Mouse (Mus musculus): Measurements from ENCODE around the gene Srbd1.

Gene Srbd1

GRCm38 (mm10) chr17:86032113-86032714, 112.8 kb downstream of the Srbd1 start:
- no peak for DNase-seq

- no peak for DNase-seq
These were observed 115.0 kb downstream of the Srbd1 start for GRCm38 (mm10) chr17:86030016-86030415.

- DNase-seq, result no peak
These were observed 115.8 kb downstream of the Srbd1 start for GRCm38 (mm10) chr17:86029175-86029574.

- DNase-seq, result no peak
These were observed 117.3 kb downstream of the Srbd1 start for GRCm38 (mm10) chr17:86027577-86028199.

- no peak for DNase-seq
These were observed 120.4 kb downstream of the Srbd1 start for GRCm38 (mm10) chr17:86024589-86024988.

GRCm38 (mm10) chr17:86022366-86022765, 122.6 kb downstream of the Srbd1 start:
- no peak for DNase-seq

- DNase-seq, result no peak
These were observed 123.2 kb downstream of the Srbd1 start for GRCm38 (mm10) chr17:86021815-86022214.

GRCm38 (mm10) chr17:86021231-86021630, 123.7 kb downstream of the Srbd1 start:
- no peak for DNase-seq

GRCm38 (mm10) chr17:86019793-86020192, 125.2 kb downstream of the Srbd1 start:
- no peak for DNase-seq

- DNase-seq, result no peak
These were observed 130.7 kb downstream of the Srbd1 start for GRCm38 (mm10) chr17:86014246-86014645.

- no peak for DNase-seq
These were observed 132.4 kb downstream of the Srbd1 start for GRCm38 (mm10) chr17:86012576-86012975.

GRCm38 (mm10) chr17:86011849-86012248, 133.1 kb downstream of the Srbd1 start:
- no peak for DNase-seq

GRCm38 (mm10) chr17:86008401-86008800, 136.6 kb downstream of the Srbd1 start:
- DNase-seq, result no peak

GRCm38 (mm10) chr17:86002113-86002512, 142.9 kb downstream of the Srbd1 start:
- no peak for DNase-seq

GRCm38 (mm10) chr17:86001667-86002066, 143.3 kb downstream of the Srbd1 start:
- no peak for DNase-seq

GRCm38 (mm10) chr17:85995727-85996126, 149.2 kb downstream of the Srbd1 start:
- DNase-seq, result peak; percentile 35 to 57

GRCm38 (mm10) chr17:85995086-85995485, 149.9 kb downstream of the Srbd1 start:
- DNase-seq, result no peak

GRCm38 (mm10) chr17:85989058-85989769, 155.8 kb downstream of the Srbd1 start:
- no peak for DNase-seq

GRCm38 (mm10) chr17:85987531-85987930, 157.4 kb downstream of the Srbd1 start:
- DNase-seq, result no peak

- no peak for DNase-seq
These were observed 158.4 kb downstream of the Srbd1 start for GRCm38 (mm10) chr17:85986624-85987023.

GRCm38 (mm10) chr17:85986181-85986580, 158.8 kb downstream of the Srbd1 start:
- DNase-seq, result no peak

- DNase-seq, result no peak
These were observed 159.8 kb downstream of the Srbd1 start for GRCm38 (mm10) chr17:85985131-85985530.

GRCm38 (mm10) chr17:85982271-85982670, 162.7 kb downstream of the Srbd1 start:
- DNase-seq, result no peak

GRCm38 (mm10) chr17:85981869-85982268, 163.1 kb downstream of the Srbd1 start:
- DNase-seq, result no peak

Measured in cerebellum, postnatal 36 days (tissue).